Mouse (Mus musculus) neural tube, embryonic 11.5 days (tissue): ENCODE results near the gene Ehd3. TPM values are rescaled to one million over a fixed set of nuclear protein-coding genes. Genes with fewer than 3 reads are reported as not detected.
"Not testable (repeated sequence)": the region's sequence is repeated elsewhere in the genome, so short reads cannot be mapped to it uniquely, and the experiment has no call there.

Experiments
- ATAC-seq: fragments of 200-750 bp; cut with Nextera tagmentation; 2 replicates; pipeline ENCODE4 v1.8.0; 2017; ENCODE audit warnings: moderate number of reproducible peaks, mild to moderate bottlenecking, moderate TSS enrichment, moderate library complexity; ENCODE audit not compliant: insufficient read depth, low FRiP score, low TSS enrichment
- DNase-seq: peaks from one replicate; pipeline ENCODE4 v3.0.0-alpha.2; 2015; ENCODE audit warnings: low spot score
- H3K27ac ChIP-seq: fragments of 300-500 bp; sonication (generic); 2 replicates; pipeline ENCODE4 v1.5.1; 2014; ENCODE audit warnings: low read depth, mild to moderate bottlenecking, low read length
- H3K27me3 ChIP-seq: fragments of 300-500 bp; sonication (generic); 2 replicates; pipeline ENCODE4 v1.6.1; 2014; ENCODE audit warnings: mild to moderate bottlenecking, low read length, mixed read lengths; ENCODE audit not compliant: control insufficient read depth, insufficient read depth
- H3K36me3 ChIP-seq: fragments of 300-500 bp; sonication (generic); 2 replicates; pipeline ENCODE4 v1.6.1; 2014; ENCODE audit warnings: mild to moderate bottlenecking, low read length, moderate library complexity, mixed read lengths; ENCODE audit not compliant: control insufficient read depth, insufficient read depth
- H3K4me1 ChIP-seq: fragments of 300-500 bp; sonication (generic); 2 replicates; pipeline ENCODE4 v1.6.1; 2014; ENCODE audit warnings: low read length, mixed read lengths; ENCODE audit not compliant: control insufficient read depth, insufficient read depth
- H3K4me2 ChIP-seq: fragments of 300-500 bp; sonication (generic); 2 replicates; pipeline ENCODE4 v1.6.1; 2014; ENCODE audit warnings: low read depth, mild to moderate bottlenecking, moderate library complexity
- H3K4me3 ChIP-seq: fragments of 300-500 bp; sonication (generic); 2 replicates; pipeline ENCODE4 v1.5.1; 2014; ENCODE audit warnings: low read depth, low read length
- H3K9ac ChIP-seq: fragments of 300-500 bp; sonication (generic); 2 replicates; pipeline ENCODE4 v1.6.1; 2014; ENCODE audit warnings: mild to moderate bottlenecking, low read length
- H3K9me3 ChIP-seq: fragments of 300-500 bp; sonication (generic); 2 replicates; pipeline ENCODE4 v1.6.1; 2016; ENCODE audit warnings: low read length; ENCODE audit not compliant: control insufficient read depth
- WGBS: fragments of 180-500 bp; shearing (Covaris S2); extraction: QIAGEN DNeasy Blood & Tissue Kit; methylation state at CpG from one replicate; pipeline ENCODE4 v1.1.7; 2014; 5-methylcytosine and 5-hydroxymethylcytosine counted together
- polyA plus RNA-seq: library from polyadenylated mRNA; unstranded; fragments of >200 nt; fragmentation: Nextera tagmentation; extraction: Ambion mirVana; gene quantifications from 2 replicates; pipeline ENCODE4 v1.2.1, GENCODE M21; 2014

Ehd3 gene
- polyA plus RNA-seq, 1 experiment from 2014 or later: 14.2 TPM

- 94% methylated on average over 3 of the region's 3 CpGs for WGBS
- H3K9me3 ChIP-seq: no peaks in the 10 kb centered on the region
- no peak overlapping the region for H3K27ac ChIP-seq
- no peaks in the 10 kb centered on the region for H3K27me3 ChIP-seq
- no peak for DNase-seq
- H3K4me2 ChIP-seq: no peak overlapping the region
- no peak for ATAC-seq
- no peaks in the 10 kb centered on the region for H3K4me1 ChIP-seq
- no peaks in the 10 kb centered on the region for H3K36me3 ChIP-seq
- no peak overlapping the region for H3K9ac ChIP-seq
- no peak overlapping the region for H3K4me3 ChIP-seq
Observed at GRCm38 (mm10) chr17:73836601-73837000, 32.7 kb downstream of the Ehd3 start.

DNA sequence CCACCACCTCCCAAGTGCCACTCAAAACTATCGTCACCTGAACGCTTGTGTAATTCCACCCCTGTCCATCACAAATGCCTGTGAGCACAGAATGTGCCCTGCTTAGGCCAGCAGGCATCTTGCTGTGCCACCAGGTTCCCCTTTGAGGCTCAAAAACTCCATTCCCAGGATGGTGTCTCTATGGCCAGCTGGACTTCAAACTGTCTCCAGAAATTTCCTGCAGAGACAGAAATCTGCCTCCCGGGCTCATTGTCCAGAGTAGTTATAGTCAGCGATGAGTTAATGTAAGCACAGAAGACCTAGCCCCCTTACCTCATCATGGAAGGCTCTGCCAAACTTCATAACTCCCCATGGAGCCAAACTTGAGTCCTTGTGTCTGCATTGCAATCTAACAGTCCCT lies 33.3 kb downstream of the Ehd3 start:
- Histone ChIP-seq H3K27ac (no peak overlapping the region), H3K9me3 (no peaks in the 10 kb centered on the region), H3K4me1 (no peaks in the 10 kb centered on the region), H3K4me2 (no peak overlapping the region), H3K36me3 (no peaks in the 10 kb centered on the region), H3K9ac (no peak overlapping the region), H3K4me3 (no peak overlapping the region), H3K27me3 (no peaks in the 10 kb centered on the region)
- DNase-seq (no peak), ATAC-seq (no peak)
- 89% methylated on average over 4 of the region's 4 CpGs for WGBS

- Histone ChIP-seq H3K4me3 (no peak overlapping the region), H3K4me1 (no peaks in the 10 kb centered on the region), H3K4me2 (no peak overlapping the region), H3K9ac (no peak overlapping the region), H3K36me3 (no peaks in the 10 kb centered on the region), H3K9me3 (no peaks in the 10 kb centered on the region), H3K27me3 (no peaks in the 10 kb centered on the region), H3K27ac (no peak overlapping the region)
- ATAC-seq (no peak), DNase-seq (no peak)
- WGBS: 59% methylated on average over 3 of the region's 3 CpGs
Observed at GRCm38 (mm10) chr17:73839086-73839835, 35.3 kb downstream of the Ehd3 start.

DNA sequence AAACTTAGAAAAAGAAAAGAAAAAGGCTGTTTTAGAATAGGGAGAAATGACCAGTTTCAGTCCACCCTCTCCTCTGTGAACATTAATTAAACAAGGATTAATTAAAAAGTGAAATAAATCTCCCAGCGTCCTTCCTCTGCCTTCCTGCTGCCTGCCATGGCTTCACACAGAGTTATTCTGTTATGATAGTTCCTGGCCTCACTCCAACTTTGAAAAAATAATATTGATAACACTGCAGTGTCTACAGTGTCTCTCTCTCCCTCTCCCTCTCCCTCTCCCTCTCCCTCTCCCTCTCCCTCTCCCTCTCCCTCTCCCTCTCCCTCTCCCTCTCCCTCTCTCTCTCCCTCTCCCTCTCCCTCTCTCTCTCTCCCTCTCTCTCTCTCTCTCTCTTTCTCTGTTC lies 35.9 kb downstream of the Ehd3 start:
- DNase-seq, H3K4me1 ChIP-seq, H3K9ac ChIP-seq, ATAC-seq, H3K27ac ChIP-seq, H3K4me3 ChIP-seq, H3K9me3 ChIP-seq, H3K4me2 ChIP-seq, H3K27me3 ChIP-seq, H3K36me3 ChIP-seq: not testable (repeated sequence)
- WGBS: 56% methylated on average over 1 of the region's 1 CpGs

DNA sequence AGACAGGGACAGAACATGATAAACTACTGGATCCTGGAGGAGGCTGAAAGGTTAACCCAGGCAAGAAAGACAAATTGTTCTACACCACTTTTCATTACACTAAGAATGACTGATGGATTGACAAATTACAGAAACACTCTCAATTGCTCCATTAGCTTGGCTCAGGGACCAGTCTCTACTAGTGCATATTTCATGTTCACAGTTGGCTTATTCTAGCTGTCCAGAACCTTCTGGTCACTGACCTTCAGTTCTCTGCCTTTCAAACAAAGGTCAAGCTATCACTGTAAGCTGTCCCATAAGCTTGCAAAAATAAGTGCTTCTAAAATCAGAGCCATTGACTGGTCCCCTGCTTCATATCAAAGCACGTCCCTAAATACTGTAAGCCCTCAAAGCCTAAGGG lies 39.0 kb downstream of the Ehd3 start:
- no peaks in the 10 kb centered on the region for H3K36me3 ChIP-seq
- DNase-seq: no peak
- ATAC-seq: no peak
- no peak overlapping the region for H3K4me3 ChIP-seq
- no peaks in the 10 kb centered on the region for H3K4me1 ChIP-seq
- no peaks in the 10 kb centered on the region for H3K27me3 ChIP-seq
- H3K4me2 ChIP-seq: no peak overlapping the region
- no peaks in the 10 kb centered on the region for H3K9me3 ChIP-seq
- no peak overlapping the region for H3K9ac ChIP-seq
- 92% methylated on average over 1 of the region's 1 CpGs for WGBS
- no peak overlapping the region for H3K27ac ChIP-seq

- DNase-seq: no peak
- no peaks in the 10 kb centered on the region for H3K27me3 ChIP-seq
- H3K4me3 ChIP-seq: no peak overlapping the region
- no peak overlapping the region for H3K4me2 ChIP-seq
- no peak for ATAC-seq
- no peaks in the 10 kb centered on the region for H3K36me3 ChIP-seq
- WGBS: 84% methylated on average over 3 of the region's 3 CpGs
- H3K9ac ChIP-seq: no peak overlapping the region
- no peak overlapping the region for H3K27ac ChIP-seq
- H3K9me3 ChIP-seq: no peaks in the 10 kb centered on the region
- H3K4me1 ChIP-seq: no peaks in the 10 kb centered on the region
Observed at GRCm38 (mm10) chr17:73845632-73846031, 41.7 kb downstream of the Ehd3 start.

- Histone ChIP-seq H3K4me2 (no peak overlapping the region), H3K9ac (no peak overlapping the region), H3K4me1 (no peaks in the 10 kb centered on the region), H3K27me3 (no peaks in the 10 kb centered on the region), H3K9me3 (no peaks in the 10 kb centered on the region), H3K36me3 (no peaks in the 10 kb centered on the region), H3K4me3 (no peak overlapping the region), H3K27ac (no peak overlapping the region)
- DNase-seq: no peak
- no peak for ATAC-seq
- WGBS: 96% methylated on average over 1 of the region's 1 CpGs
Observed at GRCm38 (mm10) chr17:73847399-73847798, 43.5 kb downstream of the Ehd3 start.

DNA sequence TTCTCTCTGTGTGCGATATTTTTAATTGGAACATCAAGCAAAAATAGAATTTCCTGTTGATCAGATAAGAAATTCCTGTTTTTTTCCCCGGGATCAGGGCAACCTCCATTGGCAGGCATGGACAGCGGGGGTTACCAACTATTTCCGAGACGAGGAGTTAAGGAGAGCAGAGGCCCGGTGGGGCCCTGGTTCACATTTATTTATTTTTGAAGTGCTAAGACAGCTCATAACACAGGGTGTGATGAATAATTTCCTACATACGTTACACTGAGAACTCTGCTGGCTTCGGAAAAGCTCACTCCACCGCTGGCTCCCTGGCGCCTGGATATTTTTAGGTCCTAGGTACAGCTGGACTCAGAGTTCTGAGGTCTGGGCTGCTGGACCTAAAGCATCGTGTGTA lies 49.1 kb downstream of the Ehd3 start:
- no peaks in the 10 kb centered on the region for H3K4me1 ChIP-seq
- H3K9ac ChIP-seq: no peak overlapping the region
- H3K9me3 ChIP-seq: no peaks in the 10 kb centered on the region
- 87% methylated on average over 11 of the region's 11 CpGs for WGBS
- H3K36me3 ChIP-seq: no peaks in the 10 kb centered on the region
- H3K27ac ChIP-seq: no peak overlapping the region
- DNase-seq (no peak), ATAC-seq (no peak)
- H3K4me2 ChIP-seq: no peak overlapping the region
- H3K4me3 ChIP-seq: no peak overlapping the region
- H3K27me3 ChIP-seq: no peaks in the 10 kb centered on the region

DNA sequence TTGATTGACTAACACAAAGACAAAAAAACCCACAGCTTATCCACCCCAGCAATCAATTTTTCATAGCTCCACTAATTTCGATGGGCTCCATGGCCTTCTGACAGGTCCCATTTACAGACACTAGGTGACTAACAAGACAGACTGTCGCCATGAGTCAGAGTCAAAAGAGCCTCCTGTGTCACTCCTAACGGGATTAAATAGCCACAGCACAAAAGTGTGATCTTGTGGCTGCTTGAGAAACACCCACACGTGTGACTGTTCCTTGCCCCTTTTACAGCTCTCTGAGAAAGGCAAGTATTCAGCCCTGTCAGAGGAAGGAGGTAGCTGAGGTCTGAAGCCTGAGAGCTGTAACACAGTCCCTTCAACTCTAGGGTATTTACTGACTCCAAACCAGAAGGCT lies 49.8 kb downstream of the Ehd3 start:
- Histone ChIP-seq H3K36me3 (no peaks in the 10 kb centered on the region), H3K27me3 (no peaks in the 10 kb centered on the region), H3K27ac (no peak overlapping the region), H3K4me3 (no peak overlapping the region), H3K9ac (no peak overlapping the region), H3K4me2 (no peak overlapping the region), H3K4me1 (no peaks in the 10 kb centered on the region), H3K9me3 (no peaks in the 10 kb centered on the region)
- no peak for ATAC-seq
- no peak for DNase-seq
- WGBS: 75% methylated on average over 4 of the region's 4 CpGs
